Mouse (Mus musculus) heart, embryonic 15.5 days (tissue): ENCODE results near the gene 1700001P01Rik. TPM values are rescaled to one million over a fixed set of nuclear protein-coding genes. Genes with fewer than 3 reads are reported as not detected.
A peak's percentile ranks its signal among the peaks of the same experiment; 100 is the strongest.

Source experiments
- ATAC-seq: fragments of 200-750 bp; cut with Nextera tagmentation; replicated peaks from 2 replicates; pipeline ENCODE4 v1.8.0; 2017; ENCODE audit warnings: low read depth, moderate TSS enrichment; ENCODE audit not compliant: insufficient number of reproducible peaks, insufficient read depth, low FRiP score
- H3K27ac ChIP-seq: fragments of 300-500 bp; sonication (generic); 2 replicates; pipeline ENCODE4 v1.5.1; 2015; ENCODE audit warnings: mild to moderate bottlenecking, inconsistent platforms
- H3K27me3 ChIP-seq: fragments of 300-500 bp; sonication (generic); 2 replicates; pipeline ENCODE4 v1.6.1; 2015; ENCODE audit warnings: inconsistent platforms
- H3K36me3 ChIP-seq: fragments of 300-500 bp; sonication (generic); 2 replicates; pipeline ENCODE4 v1.6.1; 2015; ENCODE audit warnings: mild to moderate bottlenecking, inconsistent platforms
- H3K4me1 ChIP-seq: fragments of 300-500 bp; sonication (generic); replicated peaks from 2 replicates; pipeline ENCODE4 v1.6.1; 2015; ENCODE audit warnings: inconsistent platforms
- H3K4me2 ChIP-seq: fragments of 300-500 bp; sonication (generic); 2 replicates; pipeline ENCODE4 v1.6.1; 2015; ENCODE audit warnings: inconsistent platforms, mild to moderate bottlenecking, moderate library complexity
- H3K4me3 ChIP-seq: fragments of 300-500 bp; sonication (generic); 2 replicates; pipeline ENCODE4 v1.5.1; 2015; ENCODE audit warnings: mild to moderate bottlenecking, inconsistent platforms
- H3K9ac ChIP-seq: fragments of 300-500 bp; sonication (generic); 2 replicates; pipeline ENCODE4 v1.6.1; 2015; ENCODE audit warnings: mild to moderate bottlenecking, inconsistent platforms
- H3K9me3 ChIP-seq: fragments of 300-500 bp; sonication (generic); replicated peaks from 2 replicates; pipeline ENCODE4 v1.6.1; 2016; ENCODE audit warnings: inconsistent platforms
- WGBS: fragments of 180-500 bp; shearing (Covaris S2); methylation state at CpG from one replicate; pipeline ENCODE4 v1.1.7; 2015; ENCODE audit warnings: mixed read lengths; 5-methylcytosine and 5-hydroxymethylcytosine counted together
- polyA plus RNA-seq: library from polyadenylated mRNA; unstranded; fragments of >200 nt; fragmentation: Nextera tagmentation; extraction: Ambion mirVana; gene quantifications from 2 replicates; pipeline ENCODE4 v1.2.1, GENCODE M21; 2015

The 1700001P01Rik gene
- polyA plus RNA-seq: 0.21 and 0.32 TPM in 2 replicates

- Histone ChIP-seq H3K9ac (no peak within 1 kb of the TSS), H3K4me3 (no peak within 1 kb of the TSS), H3K4me2 (no peak within 1 kb of the TSS), H3K9me3 (no peaks in the 10 kb centered on the region), H3K27ac (no peak within 1 kb of the TSS), H3K4me1 (peaks cover 15% of the 10 kb centered on the region), H3K36me3 (peaks cover 53% of the 10 kb centered on the region), H3K27me3 (no peaks in the 10 kb centered on the region)
- WGBS: 54% methylated on average over 17 of the region's 17 CpGs
- ATAC-seq: no peak
Measured at GRCm38 (mm10) chr11:97775808-97776496, at the start of gene 1700001P01Rik. Gene 1700001P01Rik (minus strand): TSS chr11:97775918.

- Histone ChIP-seq H3K27me3 (no peaks in the 10 kb centered on the region), H3K9me3 (no peaks in the 10 kb centered on the region), H3K9ac (no peak overlapping the region), H3K36me3 (peaks cover 16% of the 10 kb centered on the region), H3K27ac (no peak overlapping the region), H3K4me2 (no peak overlapping the region), H3K4me1 (peaks cover 26% of the 10 kb centered on the region), H3K4me3 (no peak overlapping the region)
- WGBS: 74% methylated on average over 10 of the region's 10 CpGs
- ATAC-seq: no peak
Measured at GRCm38 (mm10) chr11:97825295-97825694, 49.6 kb upstream of the 1700001P01Rik start.

- Histone ChIP-seq H3K27ac (no peak overlapping the region), H3K4me2 (no peak overlapping the region)
- WGBS: 61% methylated on average over 6 of the region's 6 CpGs
Measured at GRCm38 (mm10) chr11:97824895-97825294, 49.2 kb upstream of the 1700001P01Rik start.

GRCm38 (mm10) chr11:97824168-97824567 is 48.5 kb upstream of the 1700001P01Rik start:
- no peak overlapping the region for H3K4me2 ChIP-seq
- no peak overlapping the region for H3K27ac ChIP-seq
- no peaks in the 10 kb centered on the region for H3K9me3 ChIP-seq
- peaks cover 18% of the 10 kb centered on the region for H3K36me3 ChIP-seq
- ATAC-seq: no peak
- no peak overlapping the region for H3K4me3 ChIP-seq
- no peaks in the 10 kb centered on the region for H3K27me3 ChIP-seq
- H3K4me1 ChIP-seq: peaks cover 35% of the 10 kb centered on the region
- 94% methylated on average over 11 of the region's 11 CpGs for WGBS
- H3K9ac ChIP-seq: no peak overlapping the region

More at GRCm38 (mm10) chr11:97824895-97825294, 49.2 kb upstream of the 1700001P01Rik start:
- Histone ChIP-seq H3K36me3 (peaks cover 16% of the 10 kb centered on the region), H3K9ac (no peak overlapping the region), H3K9me3 (no peaks in the 10 kb centered on the region), H3K4me3 (no peak overlapping the region), H3K27me3 (no peaks in the 10 kb centered on the region), H3K4me1 (peaks cover 28% of the 10 kb centered on the region)
- no peak for ATAC-seq

GRCm38 (mm10) chr11:97822840-97823603 is 47.3 kb upstream of the 1700001P01Rik start:
- 72% methylated on average over 20 of the region's 20 CpGs for WGBS
- no peak for ATAC-seq
- H3K27ac ChIP-seq: no peak overlapping the region
- no peak overlapping the region for H3K9ac ChIP-seq
- H3K4me2 ChIP-seq: no peak overlapping the region
- H3K9me3 ChIP-seq: no peaks in the 10 kb centered on the region
- peaks cover 47% of the 10 kb centered on the region for H3K4me1 ChIP-seq
- H3K36me3 ChIP-seq: peaks cover 18% of the 10 kb centered on the region
- no peak overlapping the region for H3K4me3 ChIP-seq
- H3K27me3 ChIP-seq: no peaks in the 10 kb centered on the region

- peak overlapping the region; percentile 56 for H3K27ac ChIP-seq
- H3K27me3 ChIP-seq: no peaks in the 10 kb centered on the region
- no peak for ATAC-seq
- peaks cover 12% of the 10 kb centered on the region; the same call in 1 of the 2 replicates for H3K36me3 ChIP-seq
- H3K4me2 ChIP-seq: no peak overlapping the region
- H3K4me1 ChIP-seq: peaks cover 61% of the 10 kb centered on the region
- no peak overlapping the region for H3K9ac ChIP-seq
- H3K9me3 ChIP-seq: no peaks in the 10 kb centered on the region
- 96% methylated on average over 8 of the region's 8 CpGs for WGBS
- no peak overlapping the region for H3K4me3 ChIP-seq
Measured at GRCm38 (mm10) chr11:97821401-97822064, 45.8 kb upstream of the 1700001P01Rik start.

- 23% methylated on average over 4 of the region's 4 CpGs for WGBS
- H3K36me3 ChIP-seq: peaks cover 19% of the 10 kb centered on the region
- peak overlapping the region; percentile 56 for H3K27ac ChIP-seq
- H3K9ac ChIP-seq: no peak overlapping the region
- H3K4me3 ChIP-seq: no peak overlapping the region
- peaks cover 68% of the 10 kb centered on the region for H3K4me1 ChIP-seq
- H3K27me3 ChIP-seq: no peaks in the 10 kb centered on the region
- peak; percentile 27; the same call in 1 of the 2 replicates for ATAC-seq
- no peaks in the 10 kb centered on the region for H3K9me3 ChIP-seq
- H3K4me2 ChIP-seq: no peak overlapping the region
Measured at GRCm38 (mm10) chr11:97820840-97821239, 45.1 kb upstream of the 1700001P01Rik start.

- H3K27ac ChIP-seq: peak overlapping the region; percentile 56
- peaks cover 24% of the 10 kb centered on the region for H3K36me3 ChIP-seq
Measured at GRCm38 (mm10) chr11:97819923-97820322, 44.2 kb upstream of the 1700001P01Rik start.

GRCm38 (mm10) chr11:97819102-97819501 is 43.4 kb upstream of the 1700001P01Rik start:
- Histone ChIP-seq H3K9me3 (no peaks in the 10 kb centered on the region), H3K27ac (peak overlapping the region; percentile 69), H3K4me2 (no peak overlapping the region), H3K27me3 (no peaks in the 10 kb centered on the region), H3K36me3 (peaks cover 21% of the 10 kb centered on the region), H3K9ac (no peak overlapping the region), H3K4me1 (peaks cover 68% of the 10 kb centered on the region), H3K4me3 (no peak overlapping the region)
- WGBS: 46% methylated on average over 4 of the region's 4 CpGs
- no peak for ATAC-seq

More at GRCm38 (mm10) chr11:97819923-97820322, 44.2 kb upstream of the 1700001P01Rik start:
- no peak overlapping the region for H3K4me3 ChIP-seq
- H3K4me1 ChIP-seq: peaks cover 72% of the 10 kb centered on the region
- H3K27me3 ChIP-seq: no peaks in the 10 kb centered on the region
- H3K4me2 ChIP-seq: no peak overlapping the region
- no peaks in the 10 kb centered on the region for H3K9me3 ChIP-seq
- no peak for ATAC-seq
- no peak overlapping the region for H3K9ac ChIP-seq
- WGBS: 62% methylated on average over 5 of the region's 5 CpGs

- Histone ChIP-seq H3K9ac (no peak overlapping the region), H3K4me3 (no peak overlapping the region), H3K27me3 (no peaks in the 10 kb centered on the region), H3K4me1 (peaks cover 73% of the 10 kb centered on the region), H3K4me2 (no peak overlapping the region), H3K27ac (peak overlapping the region; percentile 69), H3K36me3 (peaks cover 19% of the 10 kb centered on the region), H3K9me3 (no peaks in the 10 kb centered on the region)
- WGBS: 12% methylated on average over 4 of the region's 4 CpGs
- no peak for ATAC-seq
Measured at GRCm38 (mm10) chr11:97818571-97818970, 42.9 kb upstream of the 1700001P01Rik start.

- Histone ChIP-seq H3K27me3 (no peaks in the 10 kb centered on the region), H3K4me3 (no peak overlapping the region), H3K4me1 (peaks cover 79% of the 10 kb centered on the region), H3K36me3 (peaks cover 22% of the 10 kb centered on the region), H3K9ac (no peak overlapping the region), H3K4me2 (no peak overlapping the region), H3K27ac (peak overlapping the region; percentile 69; the same call in 1 of the 2 replicates), H3K9me3 (no peaks in the 10 kb centered on the region)
- ATAC-seq: no peak
- 61% methylated on average over 6 of the region's 6 CpGs for WGBS
Measured at GRCm38 (mm10) chr11:97818003-97818402, 42.3 kb upstream of the 1700001P01Rik start.
